Mouse (Mus musculus) C2C12 (cell line): ENCODE results near the gene Ttll7.
A peak's percentile ranks its signal among the peaks of the same experiment; 100 is the strongest.

Experiments
- CEBPB ChIP-seq: IDR thresholded peaks from one replicate; pipeline ENCODE4 v1.6.1; 2011; ENCODE audit warnings: low read depth, mild to moderate bottlenecking, control low read depth, moderate library complexity
- CTCF ChIP-seq: IDR thresholded peaks from one replicate; pipeline ENCODE4 v1.5.1; 2011; ENCODE audit not compliant: control insufficient read depth, insufficient read depth, insufficient read length
- MAX ChIP-seq: IDR thresholded peaks from one replicate; pipeline ENCODE4 v1.6.1; 2011; ENCODE audit warnings: mild to moderate bottlenecking, control low read depth
- MYOD1 ChIP-seq: IDR thresholded peaks from one replicate; pipeline ENCODE4 v1.6.1; 2011; ENCODE audit warnings: low read depth; ENCODE audit not compliant: control insufficient read depth, insufficient read length
- MYOG ChIP-seq: IDR thresholded peaks from one replicate; pipeline ENCODE4 v1.6.1; 2011; ENCODE audit not compliant: control insufficient read depth, insufficient read length; ENCODE audit errors: extremely low read depth
- USF1 ChIP-seq: IDR thresholded peaks from one replicate; pipeline ENCODE4 v1.6.1; 2011; ENCODE audit warnings: low read depth, mild to moderate bottlenecking, control low read depth, moderate library complexity

- TF ChIP-seq CTCF: peak; percentile 15
- no peak for TF ChIP-seq CEBPB
- TF ChIP-seq MYOD1: no peak
- no peak for TF ChIP-seq MYOG
- no peak for TF ChIP-seq MAX
- TF ChIP-seq USF1: no peak
These were observed 93.7 kb downstream of the Ttll7 start for GRCm38 (mm10) chr3:146945887-146946286.
